Mouse (Mus musculus): ENCODE data around the gene Lzts3. TPM values are rescaled to one million over a fixed set of nuclear protein-coding genes. Genes with fewer than 3 reads are reported as not detected.

Gene Lzts3
- total RNA-seq, 2 experiments from 2014 or later, result 4.3 to 5.0 TPM

DNA sequence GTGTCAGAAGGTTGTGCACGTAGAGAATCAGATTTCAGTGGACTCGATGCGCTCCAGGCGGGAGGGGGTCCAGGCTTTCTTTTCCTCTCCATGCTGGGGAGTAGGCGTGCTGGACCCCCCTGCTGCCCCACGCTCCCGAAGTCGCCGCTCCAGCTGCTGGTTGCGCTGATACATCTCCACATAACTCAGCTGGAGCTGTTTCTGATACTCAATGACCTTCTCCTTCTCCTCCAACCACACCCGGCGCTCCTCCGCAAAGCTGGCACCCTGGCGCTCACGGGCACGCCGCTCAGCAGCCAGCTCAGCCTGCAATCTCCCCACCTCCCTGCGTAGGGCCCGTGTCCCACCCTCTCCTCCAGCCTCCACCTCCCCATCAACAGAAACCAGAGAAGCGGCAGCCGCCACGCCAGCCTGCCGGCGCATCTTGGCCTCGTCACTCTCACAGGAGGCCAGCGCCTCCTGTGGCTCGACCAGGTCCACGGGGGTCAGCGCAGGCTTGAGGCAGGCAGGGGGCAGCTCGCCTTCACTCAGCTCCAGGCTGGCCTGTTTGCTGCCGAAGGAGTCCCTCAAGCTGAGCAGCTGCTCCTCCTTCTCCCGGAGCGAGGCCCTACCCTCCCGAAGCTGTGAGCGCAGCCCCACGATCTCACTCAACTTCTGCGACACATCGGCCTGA is 7.7 kb downstream of the Lzts3 start:
- peak; percentile 45 for DNase-seq

DNA sequence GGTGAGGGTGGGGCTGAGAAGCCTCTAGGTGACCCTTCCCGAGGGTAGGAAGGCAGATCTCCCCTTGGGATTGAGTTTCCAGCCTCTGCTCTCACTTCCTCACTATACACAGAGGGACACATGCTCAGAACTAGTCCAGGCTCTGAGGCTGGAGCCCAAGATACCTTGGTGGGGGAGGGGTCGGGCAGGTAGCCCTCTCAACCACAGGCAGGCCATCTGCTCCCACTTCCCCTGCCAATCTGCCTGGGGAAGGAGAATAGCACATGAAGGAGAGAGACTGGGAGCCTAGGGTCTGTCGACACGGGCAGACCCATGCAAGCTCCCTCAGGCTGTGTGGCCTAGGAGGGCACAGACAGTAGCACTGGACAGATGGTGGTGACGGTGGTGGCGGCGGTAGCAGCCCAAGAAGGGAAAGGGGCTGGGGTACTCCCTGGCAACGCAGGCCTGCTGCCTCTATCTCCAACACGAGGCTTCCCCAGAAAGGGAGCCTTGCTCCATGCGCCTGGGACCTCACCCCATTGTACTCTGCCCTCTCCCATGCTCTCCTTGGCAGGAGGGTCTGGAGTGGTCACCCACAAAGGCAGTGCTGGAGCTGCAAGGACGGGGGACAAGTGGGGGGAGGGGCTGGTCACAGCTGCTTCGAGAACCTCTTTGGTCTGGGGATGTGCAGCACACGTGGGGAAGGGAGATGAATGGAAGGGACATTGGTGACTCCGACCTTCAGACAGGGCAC is 8.4 kb downstream of the Lzts3 start:
- no peak for DNase-seq

DNA sequence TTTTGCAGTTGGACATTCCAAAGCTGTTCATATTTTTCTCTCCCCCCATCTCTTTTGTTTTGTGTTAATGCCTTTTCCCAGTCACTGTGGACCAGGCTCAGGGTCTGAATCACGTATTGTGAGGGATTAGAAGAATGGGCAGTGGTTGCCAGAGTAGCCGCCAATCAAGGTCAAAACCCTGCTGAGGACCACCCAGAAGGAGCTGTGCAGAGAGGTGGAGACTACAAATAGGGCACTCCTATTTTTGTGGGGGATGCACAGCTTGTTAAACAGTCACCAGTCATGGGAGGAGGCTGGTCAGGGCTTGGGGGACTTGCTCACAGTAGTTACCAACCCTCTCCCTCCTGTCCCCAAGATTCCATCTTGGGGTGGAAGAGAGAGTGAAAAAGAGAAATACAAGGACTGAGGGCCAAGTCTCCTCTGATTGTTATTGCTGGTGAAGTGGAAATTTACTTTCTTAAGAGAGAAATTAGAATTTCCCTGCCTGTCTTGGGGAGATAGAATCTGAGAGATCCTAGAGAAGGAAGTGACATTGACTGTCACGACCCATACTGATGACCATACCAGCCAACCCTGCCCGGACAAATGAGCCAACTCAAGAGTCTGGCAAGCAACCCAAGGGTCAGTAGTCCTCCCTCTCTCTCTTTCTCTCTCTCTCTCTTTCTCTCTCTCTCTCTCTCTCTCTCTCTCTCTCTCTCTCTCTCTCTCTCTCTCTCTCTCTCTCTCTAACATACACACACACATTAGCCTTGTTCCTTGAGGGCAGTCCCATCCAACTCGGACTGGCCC is 9.5 kb downstream of the Lzts3 start:
- DNase-seq, result no peak

DNA sequence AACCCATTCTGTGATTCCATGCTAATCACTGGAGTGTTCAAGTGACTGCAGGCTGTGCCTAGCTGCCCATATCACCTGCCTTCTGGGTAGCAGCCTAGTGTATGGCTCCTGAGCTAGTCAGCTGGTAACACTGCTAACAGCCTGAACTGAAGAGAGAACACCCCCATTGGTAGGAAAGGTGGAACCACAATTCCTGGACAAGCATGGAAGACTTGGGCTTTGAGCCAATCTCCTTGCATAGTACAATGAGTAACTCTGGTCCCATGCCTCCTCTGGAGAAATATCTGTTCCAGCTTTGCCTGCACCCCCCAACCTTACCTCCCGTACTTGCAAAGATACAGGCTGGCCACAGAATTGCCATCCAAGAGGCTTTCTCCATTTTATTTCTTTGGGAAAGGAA is 10.2 kb downstream of the Lzts3 start:
- no peak for DNase-seq

DNA sequence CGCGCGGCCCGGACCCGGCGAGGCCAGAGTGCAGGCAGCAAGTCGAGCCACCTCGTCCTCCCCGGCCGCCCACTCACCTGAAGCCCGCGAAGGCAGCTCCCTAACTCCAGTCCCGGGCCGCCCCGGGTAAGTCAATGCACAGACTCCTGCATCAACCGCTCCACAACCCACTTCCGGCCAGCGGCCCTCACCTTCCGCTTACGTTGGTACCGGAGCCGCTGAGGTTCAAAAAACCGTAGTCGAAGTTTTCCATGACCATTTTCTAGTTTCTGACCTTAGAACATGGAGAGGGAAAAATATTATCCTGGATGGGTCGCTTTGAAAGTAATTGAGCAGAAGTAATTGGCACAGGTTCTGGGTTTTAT is 12.8 kb downstream of the Lzts3 start, which contains the start of the genes Fastkd5 and Ubox5:
Gene Fastkd5 (minus strand): TSS at position 189 of the 365 bp plus-strand sequence.
Gene Ubox5 (minus strand): TSS at position 200 of the 365 bp plus-strand sequence.
- DNase-seq, result peak; percentile 96

DNA sequence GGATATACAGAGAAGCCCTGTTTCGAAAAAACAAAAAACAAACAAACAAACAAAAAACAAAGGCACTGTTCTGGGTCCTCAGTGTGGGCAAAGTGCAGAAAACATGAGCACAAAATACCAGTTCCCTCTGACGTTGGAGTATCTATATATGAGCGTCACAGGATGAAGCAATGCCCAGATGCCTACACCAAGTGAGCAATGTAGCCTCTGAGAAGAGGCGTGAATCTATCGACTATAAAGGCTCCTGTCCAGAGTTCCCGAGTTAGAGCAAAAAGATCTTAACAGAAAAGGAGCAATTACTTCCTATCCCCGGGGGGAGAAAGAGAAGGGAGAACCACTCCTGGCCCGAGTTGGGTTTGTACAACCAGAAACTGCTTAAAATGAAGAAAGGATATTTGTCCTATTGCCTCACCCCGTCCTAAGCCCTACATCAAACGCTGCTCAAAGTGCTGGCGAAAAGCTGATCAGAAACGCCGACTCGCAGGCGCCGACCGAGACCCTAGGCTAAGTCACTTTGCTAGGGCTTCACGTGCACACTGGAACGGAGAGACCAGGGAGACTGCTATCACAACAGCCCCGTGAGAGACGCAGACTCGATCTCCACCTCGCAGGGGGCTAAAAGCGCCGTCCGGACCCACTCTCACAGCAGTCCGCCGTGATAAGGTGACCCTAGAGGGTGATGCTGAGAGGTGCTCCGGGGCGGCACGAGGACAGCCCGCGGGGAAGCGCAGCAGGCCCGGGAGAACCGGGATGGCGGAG is 13.3 kb downstream of the Lzts3 start:
- DNase-seq, result no peak

DNA sequence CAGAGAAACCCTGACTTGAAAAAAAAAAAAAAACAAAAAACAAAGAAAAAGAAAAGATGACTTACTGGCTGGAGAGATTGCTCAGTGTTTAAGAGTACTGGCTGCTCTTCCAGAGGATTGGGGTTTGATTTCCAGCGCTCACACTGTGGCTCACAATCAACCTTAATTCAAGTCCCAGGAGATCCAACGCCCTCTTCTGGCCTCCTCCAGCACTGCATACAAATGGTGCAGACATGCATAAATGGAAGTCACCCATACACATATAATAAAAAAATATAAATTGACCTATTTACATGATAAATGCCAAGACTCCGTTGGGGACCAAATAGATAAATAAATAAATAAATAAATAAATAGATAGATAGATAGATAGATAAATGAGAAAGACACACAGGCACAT is 14.2 kb downstream of the Lzts3 start:
- peak; percentile 18 for DNase-seq

DNA sequence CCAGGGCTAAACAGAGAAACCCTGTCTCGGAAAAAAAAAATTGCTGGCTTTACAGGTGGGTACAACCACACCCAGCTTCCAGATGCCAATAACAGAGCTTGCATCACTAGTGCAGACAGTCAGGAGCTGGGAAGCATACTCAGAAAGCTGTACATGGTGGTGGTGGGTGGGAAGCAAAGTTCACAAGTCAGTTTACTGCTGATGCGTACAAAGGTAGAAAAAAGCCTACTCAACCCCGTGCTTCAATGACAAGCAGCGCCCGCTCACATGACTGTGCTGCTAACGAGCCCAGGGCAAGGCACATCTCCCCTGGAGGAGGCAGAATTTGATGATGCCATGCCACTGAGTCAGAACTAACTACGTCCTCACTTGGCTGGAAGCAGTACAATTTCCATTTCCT is 23.6 kb downstream of the Lzts3 start:
- no peak for DNase-seq

DNA sequence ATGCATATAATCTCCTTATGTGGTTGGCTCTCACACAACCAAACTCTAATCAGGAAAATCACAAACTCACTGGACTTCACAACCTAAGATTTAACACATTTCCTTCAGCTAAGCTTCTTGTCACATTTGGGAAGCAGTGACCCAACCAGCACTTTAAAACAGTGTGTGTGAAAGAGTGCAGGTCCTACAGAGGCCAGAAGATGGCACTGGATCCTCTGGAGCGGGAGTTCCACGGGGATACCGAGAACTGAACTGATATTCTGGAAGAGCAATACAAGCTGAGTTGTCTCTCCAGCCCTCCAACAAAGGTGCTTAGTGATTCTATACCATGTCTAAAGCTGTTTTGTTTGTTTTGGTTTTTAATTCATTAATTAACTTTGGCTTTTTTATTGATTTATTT is 29.5 kb downstream of the Lzts3 start:
- peak; percentile 26 for DNase-seq

DNA sequence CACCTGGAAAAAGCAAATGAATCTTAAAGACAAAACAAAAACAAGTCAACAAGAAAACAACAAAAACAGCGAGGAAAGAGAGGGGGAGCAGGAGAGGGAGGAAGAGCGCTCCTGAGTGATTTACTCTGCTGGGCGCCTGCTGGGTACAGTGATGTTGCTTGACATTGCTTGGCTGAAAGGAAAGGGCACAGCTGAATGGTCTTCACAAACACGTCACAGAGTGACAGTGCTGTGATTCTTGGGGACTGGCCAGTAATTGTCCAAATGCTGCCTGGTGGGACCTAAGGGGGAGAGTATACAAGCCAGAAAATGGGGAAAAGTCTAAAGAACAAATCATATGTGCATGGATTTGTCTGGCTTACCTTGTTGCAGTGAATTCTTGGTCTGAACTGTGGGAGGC is 40.4 kb downstream of the Lzts3 start:
- no peak for DNase-seq

DNA sequence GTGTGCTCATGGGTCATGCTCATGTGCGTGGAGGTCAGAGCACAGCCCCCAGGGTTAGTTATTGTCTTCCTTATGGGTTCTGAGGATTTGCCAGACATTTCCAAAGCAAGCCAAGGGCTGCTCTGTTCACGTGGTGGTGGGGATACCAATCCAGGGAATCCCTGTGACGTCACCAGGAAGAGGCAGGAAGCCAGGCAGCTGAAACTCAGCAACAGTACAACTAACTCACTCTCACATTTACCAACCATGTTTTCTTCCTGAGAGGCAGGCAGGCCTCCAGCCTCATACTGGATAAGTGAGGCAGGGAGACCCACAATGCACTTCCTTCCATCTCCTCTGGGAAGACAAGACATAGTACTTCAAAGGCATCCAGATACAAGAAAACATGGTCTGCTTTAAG is 44.2 kb downstream of the Lzts3 start:
- DNase-seq, result peak; percentile 33

DNA sequence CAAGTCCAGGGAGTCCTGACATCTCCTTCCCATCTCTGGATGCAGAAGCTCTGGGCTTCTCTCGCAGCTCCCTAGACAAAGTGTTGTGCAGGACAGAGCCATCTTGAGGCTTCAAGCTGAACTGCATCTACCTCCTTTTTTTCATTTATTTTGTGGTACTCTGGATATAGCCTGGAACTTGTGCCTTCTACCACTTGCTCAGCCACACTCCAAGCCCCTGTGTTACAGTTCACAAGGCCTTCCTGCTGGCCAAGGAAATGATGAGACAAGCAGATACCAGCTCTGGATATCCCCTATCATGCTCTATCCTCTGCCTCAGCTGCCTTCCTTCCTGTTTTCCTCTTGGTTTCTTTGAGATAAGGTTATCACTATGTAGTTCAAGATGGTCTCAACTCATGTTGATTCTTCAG is 45.0 kb downstream of the Lzts3 start:
- peak; percentile 49 for DNase-seq

DNA sequence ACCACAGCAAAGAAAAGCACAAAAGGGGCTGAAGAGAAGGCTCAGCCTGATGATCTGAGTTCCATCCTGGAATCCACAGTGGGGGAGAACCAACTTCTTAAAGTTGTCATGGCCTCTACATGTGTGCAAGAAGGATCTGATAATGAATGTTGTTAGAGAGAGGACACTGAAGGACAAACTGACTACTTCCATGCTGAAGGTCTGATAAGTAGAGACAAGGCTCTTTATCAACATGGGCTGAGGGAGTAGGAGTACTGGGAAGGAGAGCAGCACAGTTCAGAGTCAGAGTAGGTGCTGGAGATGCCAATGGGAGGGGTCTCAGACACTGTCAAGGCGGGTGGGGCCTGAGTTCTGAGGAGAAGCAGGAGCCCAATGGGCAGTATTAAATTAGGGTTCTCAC is 47.0 kb downstream of the Lzts3 start:
- DNase-seq, result no peak

DNA sequence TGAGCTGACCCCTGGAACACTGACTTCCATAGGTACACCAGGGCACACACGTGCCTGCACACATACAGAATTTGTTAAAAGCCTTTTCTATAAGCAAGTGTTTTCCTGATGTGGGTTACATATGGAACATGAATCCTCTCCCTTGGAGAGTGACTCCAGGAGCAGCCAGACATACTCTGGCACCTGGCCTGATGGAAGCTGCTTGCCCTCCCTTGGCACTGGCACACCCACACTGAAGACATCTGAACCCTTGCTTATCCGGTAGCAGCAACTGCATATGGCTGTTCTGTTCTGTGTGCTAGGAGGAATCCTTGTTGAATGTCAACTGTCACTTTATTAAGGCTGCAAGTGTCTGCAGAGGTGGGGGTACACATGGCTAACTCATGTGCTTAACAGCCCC is 51.6 kb downstream of the Lzts3 start:
- no peak for DNase-seq

DNA sequence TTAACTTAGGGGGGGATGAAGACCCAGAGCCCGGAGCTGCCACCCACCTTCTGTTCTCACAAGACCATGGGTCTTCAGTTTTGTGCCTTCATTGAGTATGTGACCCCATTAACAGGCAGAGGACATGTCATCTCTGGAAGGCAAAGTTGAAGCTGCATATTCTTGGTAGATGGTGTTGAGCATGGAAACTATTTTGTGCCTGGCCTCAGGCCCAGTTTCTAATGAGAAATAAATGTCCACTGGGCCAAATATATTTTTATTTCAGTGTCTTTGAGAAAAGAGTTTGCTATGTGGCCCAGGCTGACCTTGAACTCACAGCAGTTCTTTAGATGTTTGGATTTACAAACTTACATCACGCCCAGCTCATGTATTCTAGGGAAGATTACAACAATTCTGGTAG is 52.8 kb downstream of the Lzts3 start:
- DNase-seq, result peak; percentile 29

DNA sequence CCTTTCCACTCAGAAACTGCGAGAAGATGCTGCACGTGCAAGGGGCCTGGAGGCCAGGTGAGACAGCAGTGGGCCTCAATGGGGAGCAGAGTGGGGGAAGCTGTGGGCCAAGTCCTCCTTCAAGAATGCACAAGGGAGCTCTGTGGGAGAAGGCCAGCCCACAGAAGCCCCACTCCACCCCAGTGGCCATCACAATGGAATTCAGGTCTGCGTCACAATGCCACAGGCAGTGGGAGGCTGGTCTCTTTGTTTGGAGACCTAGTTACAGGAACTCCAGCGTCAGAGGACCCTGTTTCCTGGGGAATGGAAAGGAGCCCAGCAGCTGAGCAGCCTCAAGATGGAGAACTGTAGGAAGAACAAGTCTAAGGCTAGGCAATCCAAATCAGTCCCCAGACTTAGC is 53.4 kb downstream of the Lzts3 start:
- DNase-seq, result no peak

DNA sequence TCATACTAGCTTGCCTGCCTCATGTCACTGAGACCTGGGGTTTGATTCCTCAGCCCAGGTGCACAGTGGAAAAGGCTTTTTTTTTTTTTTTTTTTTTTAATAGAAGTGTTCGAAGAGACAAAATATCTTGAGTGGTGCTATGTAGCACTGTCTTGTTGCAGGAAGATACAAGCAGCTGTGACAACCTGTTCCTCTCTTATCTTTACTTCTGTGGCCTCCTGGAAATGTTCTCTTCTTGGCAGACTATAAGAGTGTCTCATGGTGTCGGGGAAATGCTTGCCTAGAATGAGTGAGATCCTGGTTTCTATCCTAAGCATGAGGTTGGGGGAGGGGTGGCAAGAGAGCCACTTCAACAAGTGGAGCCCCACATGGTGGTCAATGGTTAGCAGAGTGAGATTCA is 54.2 kb downstream of the Lzts3 start:
- no peak for DNase-seq

DNA sequence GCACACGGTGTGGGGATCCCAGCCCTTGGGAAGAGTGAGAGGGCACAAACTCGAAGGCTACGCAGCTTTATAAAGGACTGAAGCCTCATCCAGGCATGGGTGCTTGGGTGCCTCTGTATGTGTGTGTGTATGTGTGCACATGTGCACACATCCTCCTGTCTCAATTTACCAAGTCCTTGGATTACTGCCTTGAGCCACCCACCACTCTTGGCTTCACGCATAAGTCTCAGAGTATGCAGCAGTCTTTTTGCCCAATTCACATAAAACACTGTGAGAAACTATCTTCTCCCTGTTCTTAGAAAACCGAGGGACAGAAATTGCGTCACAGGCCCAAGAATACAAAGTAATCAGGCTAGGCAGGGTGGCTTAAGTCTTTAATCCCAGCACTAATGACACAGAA is 56.6 kb downstream of the Lzts3 start:
- DNase-seq, result no peak

DNA sequence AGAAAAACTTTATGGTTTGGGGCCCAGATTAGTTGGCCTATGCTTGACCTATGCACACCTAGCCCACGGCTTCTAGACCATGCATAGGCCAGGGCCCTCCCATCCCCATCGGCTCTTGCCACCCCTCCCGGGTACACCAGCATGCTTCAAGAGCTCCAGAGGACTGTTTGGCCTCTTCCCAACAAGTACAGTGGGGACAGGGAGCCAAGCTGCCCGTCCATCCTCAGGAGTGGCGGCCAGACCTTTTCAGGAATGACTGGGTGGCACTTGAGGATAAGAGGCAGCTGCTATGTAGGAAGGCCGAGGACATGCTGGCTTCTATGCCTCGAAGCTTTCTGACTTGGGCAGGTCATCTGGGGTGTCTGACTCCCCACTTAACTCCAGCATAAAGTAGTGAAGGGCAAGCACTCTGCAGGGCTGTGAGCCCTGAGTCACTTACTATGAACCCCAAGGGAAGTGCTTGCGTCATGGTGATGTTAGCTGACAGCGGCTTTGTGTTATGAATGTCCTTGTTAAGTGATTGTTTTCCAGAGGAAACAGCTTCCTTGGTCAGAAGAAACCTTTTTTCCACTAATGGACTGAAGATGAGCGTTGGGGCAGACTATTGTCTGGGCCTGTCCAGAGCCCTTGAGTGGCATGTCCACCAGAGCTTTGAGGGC is 58.6 kb downstream of the Lzts3 start:
- DNase-seq, result no peak
